20 mouse cellular contexts compared by ENCODE assay signal in the genomic region with DNA sequence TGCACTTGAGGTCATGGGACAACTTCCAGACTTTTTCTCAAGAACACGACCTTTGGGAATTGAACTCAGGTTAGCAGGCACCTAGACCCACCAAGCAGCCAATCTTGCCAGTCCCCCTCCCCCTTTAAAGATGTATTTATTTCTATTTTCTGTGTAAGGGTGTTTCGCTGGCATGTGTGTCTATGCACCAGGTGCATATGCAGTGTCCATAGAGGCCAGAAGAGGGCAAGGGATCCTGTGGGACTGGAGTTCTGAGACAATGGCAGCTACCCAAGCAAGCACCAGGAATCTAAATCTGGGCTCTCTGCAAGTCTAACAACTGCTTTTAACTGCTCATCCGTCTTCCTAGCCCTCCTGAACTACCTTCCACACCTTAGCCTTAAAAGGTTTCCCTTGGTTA. TPM values are rescaled to one million over a fixed set of nuclear protein-coding genes. Genes with fewer than 3 reads are reported as not detected.
DNase-seq lines count a peak whose midpoint lies in the region; ATAC-seq and TF ChIP-seq lines count a peak whose summit lies in the region.
"Had no signal": no experiment of that assay in that cellular context is flagged by ENCODE, and none has a peak within 500 bp of the region (broad histone marks: within the 10 kb centered on the region; RNA-seq: fewer than 3 reads in every experiment).

No protein-coding gene starts in this region.

- peak; percentile 47 for TF ChIP-seq CTCF in intestine, postnatal 0 days (IDR thresholded peaks at IDR 0.05; ENCODE audit: low read depth)
- no peak for TF ChIP-seq CTCF in Patski (IDR thresholded peaks at IDR 0.05)

- H3K4me1 ChIP-seq in intestine, postnatal 0 days (replicated peaks; ENCODE audit: control insufficient read depth, insufficient read depth, low read length) = peaks cover 14% of the 10 kb centered on the region; the same call in 1 of the 2 replicates
- H3K4me1 ChIP-seq in intestine, embryonic 16.5 days (ENCODE audit: control insufficient read depth, insufficient read depth, low read length) = peaks cover 11% of the 10 kb centered on the region; the same call in 1 of the 2 replicates

- CTCF ChIA-PET in Patski (lab: Charles Lee) = interaction anchor here (0.8 kb wide), 1 partner anchor 10 kb away, joined by 3 read pairs; no protein-coding TSS in a partner anchor

- H3K36me3 ChIP-seq in intestine, postnatal 0 days (ENCODE audit: control insufficient read depth, insufficient read depth) = peaks cover 8% of the 10 kb centered on the region; the same call in 1 of the 2 replicates
- H3K36me3 ChIP-seq in intestine, embryonic 16.5 days (ENCODE audit: control insufficient read depth, insufficient read depth, low read length) = no peaks in the 10 kb centered on the region
- H3K36me3 ChIP-seq: forebrain, embryonic 10.5 days; hindbrain, embryonic 10.5 days; limb, embryonic 12.5 days; lung, embryonic 15.5 days; midbrain, embryonic 12.5 days; neural tube, embryonic 13.5 days had no signal

- H3K9me3 ChIP-seq in intestine, postnatal 0 days (ENCODE audit: control insufficient read depth) = no peaks in the 10 kb centered on the region
- no peaks in the 10 kb centered on the region for H3K9me3 ChIP-seq in intestine, embryonic 16.5 days (ENCODE audit: control insufficient read depth, low read length)
- H3K9me3 ChIP-seq: forebrain, embryonic 10.5 days; hindbrain, embryonic 10.5 days; limb, embryonic 12.5 days; lung, embryonic 15.5 days; midbrain, embryonic 12.5 days; neural tube, embryonic 13.5 days had no signal

- H3K4me2 ChIP-seq in intestine, postnatal 0 days (replicated peaks; ENCODE audit: low read depth) = no peak overlapping the region; the same call in 1 of the 2 replicates
- H3K4me2 ChIP-seq in intestine, embryonic 16.5 days (ENCODE audit: low read depth, low read length) = no peak overlapping the region
- H3K4me2 ChIP-seq: limb, embryonic 12.5 days; lung, embryonic 15.5 days; midbrain, embryonic 12.5 days; neural tube, embryonic 13.5 days had no signal

- no peak overlapping the region for H3K9ac ChIP-seq in intestine, postnatal 0 days (ENCODE audit: low read depth, low read length)
- H3K9ac ChIP-seq in intestine, embryonic 16.5 days (ENCODE audit: low read depth, low read length) = no peak overlapping the region
- H3K9ac ChIP-seq: limb, embryonic 12.5 days; lung, embryonic 15.5 days; midbrain, embryonic 12.5 days; neural tube, embryonic 13.5 days had no signal

- POLR2A ChIA-PET in Patski (lab: Charles Lee) = interaction anchor here (0.6 kb wide), 1 partner anchor 92 kb away, joined by 5 read pairs; no protein-coding TSS in a partner anchor

- WGBS in intestine, postnatal 0 days = 88% methylated on average over 3 of the region's 3 CpGs
- 80% methylated on average over 3 of the region's 3 CpGs for WGBS in intestine, embryonic 16.5 days

- H3K4me3 ChIP-seq in intestine, postnatal 0 days (ENCODE audit: low read depth, low read length) = no peak overlapping the region
- no peak overlapping the region for H3K4me3 ChIP-seq in intestine, embryonic 16.5 days (ENCODE audit: low read length)
- H3K4me3 ChIP-seq: forebrain, embryonic 10.5 days; heart, adult 2 months; hindbrain, embryonic 10.5 days; limb, embryonic 12.5 days; lung, embryonic 15.5 days; midbrain, embryonic 12.5 days; neural tube, embryonic 13.5 days had no signal

- ATAC-seq in intestine, postnatal 0 days = no peak
- ATAC-seq in intestine, embryonic 16.5 days = no peak
- peak; percentile 23 for ATAC-seq in Patski

- DNase-seq in B cell, adult 2 months = peak; percentile 65
- DNase-seq in Patski (ENCODE audit: low read depth, low spot score) = no peak
- DNase-seq in naive thymus-derived CD4-positive, alpha-beta T cell, adult 2 months (ENCODE audit: low read depth) = peak; percentile 66
- DNase-seq in kidney, postnatal 36 days = no peak
- DNase-seq in gastrocnemius, postnatal 4 days (ENCODE audit: low spot score in 2 of 2) = no peak
- DNase-seq: adrenal gland, postnatal 36 days; cerebellum, adult 18-20 months; gastrocnemius, postnatal 10 days; heart, adult 2 months; kidney, adult 8-10 months; right cerebral cortex, adult 18-20 months; thymus, postnatal 36 days had no signal

- H3K27me3 ChIP-seq in intestine, postnatal 0 days (replicated peaks; ENCODE audit: control insufficient read depth, insufficient read depth, low read length) = no peaks in the 10 kb centered on the region
- H3K27me3 ChIP-seq in intestine, embryonic 16.5 days (replicated peaks; ENCODE audit: control insufficient read depth, insufficient read depth, low read length) = peaks cover 14% of the 10 kb centered on the region
- H3K27me3 ChIP-seq in Patski = no peaks in the 10 kb centered on the region

- in situ Hi-C loops in Patski (cut with MboI; ENCODE audit: low pct_unique_long_range_greater_than_20kb) = loop anchor here (25.0 kb wide), 1 partner anchor 291 kb away; a partner anchor contains a TSS

- H3K27ac ChIP-seq in intestine, postnatal 0 days (ENCODE audit: low read depth, low read length) = no peak overlapping the region
- H3K27ac ChIP-seq in intestine, embryonic 16.5 days (ENCODE audit: low read length) = no peak overlapping the region
- H3K27ac ChIP-seq: forebrain, embryonic 10.5 days; heart, adult 2 months; hindbrain, embryonic 10.5 days; limb, embryonic 12.5 days; lung, embryonic 15.5 days; midbrain, embryonic 12.5 days; neural tube, embryonic 13.5 days had no signal

RNA-seq across cellular contexts. Expression of a gene that starts 4.1 kb away (rescaled TPM):
- polyA plus RNA-seq in intestine, postnatal 0 days (2015; fragmentation: Nextera tagmentation; extraction: Ambion mirVana) = 22.4 and 27.1 TPM in 2 replicates
- polyA plus RNA-seq in intestine, embryonic 16.5 days (2015; fragmentation: Nextera tagmentation; extraction: Ambion mirVana) = 6.4 and 6.6 TPM in 2 replicates
- polyA plus RNA-seq in Patski (2021) = 678 TPM
- total RNA-seq in gastrocnemius, postnatal 4 days (2021) = 10 to 100 TPM; 19.0 to 20.0 TPM

Comparison
In these comparisons a context has a peak if more than half of its experiments do, and no peak if none do; other contexts are left out.
1. DNase-seq: peak in B cell, adult 2 months (2 of 2) and naive thymus-derived CD4-positive, alpha-beta T cell, adult 2 months (single experiment); none in Patski (single experiment), kidney, postnatal 36 days (0 of 2) and gastrocnemius, postnatal 4 days (0 of 2).
2. RNA of a gene that starts 4.1 kb away (polyA plus RNA-seq): 678 TPM in Patski (single experiment); 22.4 to 27.1 TPM in intestine, postnatal 0 days and 6.4 to 6.6 TPM in intestine, embryonic 16.5 days; every median in the first group is over 10 times any median in the second.